Comparison of ENCODE assay signal across 8 mouse cellular contexts in the genomic region with DNA sequence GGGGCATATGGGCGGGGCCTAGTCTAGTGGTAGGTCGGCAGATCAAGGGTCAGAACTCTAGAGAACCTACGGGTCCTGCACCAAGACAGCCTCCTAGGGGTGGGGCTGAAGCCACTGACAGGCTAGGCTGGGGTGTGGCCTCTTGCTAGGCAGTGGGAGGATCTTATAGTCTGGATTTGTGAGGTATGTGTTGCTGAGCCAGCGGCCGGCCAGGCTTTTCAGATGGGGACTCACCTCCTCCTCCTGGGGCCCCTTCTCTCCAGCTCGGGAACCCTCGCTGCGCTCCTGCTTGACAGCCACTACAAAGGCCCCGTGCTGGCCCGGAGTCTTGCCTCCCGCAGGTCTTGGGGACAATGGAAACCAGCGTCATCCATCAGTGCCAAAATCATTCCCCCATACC. TPM values are rescaled to one million over a fixed set of nuclear protein-coding genes. Genes with fewer than 3 reads are reported as not detected.
A peak's percentile ranks its signal among the peaks of the same experiment; 100 is the strongest.
DNase-seq lines count a peak whose midpoint lies in the region; ATAC-seq lines count a peak whose summit lies in the region.

No protein-coding gene starts in this region.

- peak overlapping the region; percentile 90 for H3K9ac ChIP-seq in heart, embryonic 15.5 days
- H3K9ac ChIP-seq in midbrain, embryonic 11.5 days (ENCODE audit: low read length): peak overlapping the region; percentile 90

- H3K4me2 ChIP-seq in heart, embryonic 15.5 days: peak overlapping the region; percentile 73
- peak overlapping the region; percentile 92 for H3K4me2 ChIP-seq in midbrain, embryonic 11.5 days

- H3K9me3 ChIP-seq in heart, embryonic 15.5 days (replicated peaks): no peaks in the 10 kb centered on the region
- no peaks in the 10 kb centered on the region for H3K9me3 ChIP-seq in midbrain, embryonic 11.5 days (ENCODE audit: control insufficient read depth, low read length)

- WGBS in heart, embryonic 15.5 days: 6% methylated on average over 12 of the region's 12 CpGs
- 3% methylated on average over 12 of the region's 12 CpGs for WGBS in midbrain, embryonic 11.5 days

- peak overlapping the region; percentile 73 for H3K4me3 ChIP-seq in heart, embryonic 15.5 days
- peak overlapping the region; percentile 92 for H3K4me3 ChIP-seq in midbrain, embryonic 11.5 days (ENCODE audit: low read depth, low read length)

- peak; percentile 72 for DNase-seq in embryo, embryonic 10 days (ENCODE audit: low spot score)
- no peak for DNase-seq in embryo, embryonic 11 days
- peak; percentile 70 for DNase-seq in adrenal gland, postnatal 14 days
- DNase-seq in kidney, postnatal 36 days: peak; percentile 76 to 78
- DNase-seq in midbrain, embryonic 11.5 days (ENCODE audit: low spot score, missing footprints): peak; percentile 87
- no peak for DNase-seq in right cerebral cortex, postnatal 10 days (ENCODE audit: low spot score in 2 of 2)
- DNase-seq in layer of hippocampus, postnatal 10 days (ENCODE audit: low spot score in 2 of 2): no peak

- peaks cover 21% of the 10 kb centered on the region; the same call in 1 of the 2 replicates for H3K36me3 ChIP-seq in heart, embryonic 15.5 days
- no peaks in the 10 kb centered on the region for H3K36me3 ChIP-seq in midbrain, embryonic 11.5 days (ENCODE audit: control insufficient read depth, insufficient read depth, low read length)

- peak overlapping the region; percentile 58 for H3K27ac ChIP-seq in heart, embryonic 15.5 days
- H3K27ac ChIP-seq in midbrain, embryonic 11.5 days (ENCODE audit: low read depth, low read length): no peak overlapping the region

- H3K4me1 ChIP-seq in heart, embryonic 15.5 days (replicated peaks): peaks cover 51% of the 10 kb centered on the region
- peaks cover 25% of the 10 kb centered on the region for H3K4me1 ChIP-seq in midbrain, embryonic 11.5 days (ENCODE audit: control insufficient read depth, insufficient read depth, low read length)

- H3K27me3 ChIP-seq in heart, embryonic 15.5 days: no peaks in the 10 kb centered on the region
- peaks cover 14% of the 10 kb centered on the region for H3K27me3 ChIP-seq in midbrain, embryonic 11.5 days (ENCODE audit: control insufficient read depth, insufficient read depth, low read length)

- 0 out of 2 replicates have a peak, but pooled peaks have one; percentile 14 for ATAC-seq in heart, embryonic 15.5 days (replicated peaks; ENCODE audit: insufficient number of reproducible peaks, insufficient read depth, low FRiP score, low read depth)
- no peak for ATAC-seq in midbrain, embryonic 11.5 days (ENCODE audit: low FRiP score)

RNA-seq across cellular contexts. Expression of a gene that starts 1.1 kb away (rescaled TPM):
- total RNA-seq in adrenal gland, postnatal 14 days (2021): 83.0 and 90.1 TPM in 2 replicates
- polyA plus RNA-seq in heart, embryonic 15.5 days (2015; fragmentation: Nextera tagmentation; extraction: Ambion mirVana): 82.8 and 83.4 TPM in 2 replicates
- 89.1 and 97.7 TPM in 2 replicates for polyA plus RNA-seq in midbrain, embryonic 11.5 days (2014; fragmentation: Nextera tagmentation; extraction: Ambion mirVana)
- 10 to 100 TPM; 25.1 to 30.9 TPM for total RNA-seq in layer of hippocampus, postnatal 10 days (2021)

RNA-seq across cellular contexts. Expression of a gene that starts 6.1 kb away (rescaled TPM):
- 4.6 and 5.1 TPM in 2 replicates for total RNA-seq in adrenal gland, postnatal 14 days (2021)
- 0.04 TPM in 1 of 2 replicates, not detected in the other for polyA plus RNA-seq in heart, embryonic 15.5 days (2015; fragmentation: Nextera tagmentation; extraction: Ambion mirVana)
- 0.04 TPM in 1 of 2 replicates, not detected in the other for polyA plus RNA-seq in midbrain, embryonic 11.5 days (2014; fragmentation: Nextera tagmentation; extraction: Ambion mirVana)
- total RNA-seq in layer of hippocampus, postnatal 10 days (2021): 1 to 10 TPM in 1 of 2 experiments, under 1 TPM in 1; 0.94 to 1.2 TPM

RNA-seq across cellular contexts. Expression of a gene that starts 8.1 kb away (rescaled TPM):
- 15.2 and 16.3 TPM in 2 replicates for total RNA-seq in adrenal gland, postnatal 14 days (2021)
- 11.7 and 22.3 TPM in 2 replicates for polyA plus RNA-seq in heart, embryonic 15.5 days (2015; fragmentation: Nextera tagmentation; extraction: Ambion mirVana)
- 2.8 and 4.4 TPM in 2 replicates for polyA plus RNA-seq in midbrain, embryonic 11.5 days (2014; fragmentation: Nextera tagmentation; extraction: Ambion mirVana)
- total RNA-seq in layer of hippocampus, postnatal 10 days (2021): 10 to 100 TPM; 37.0 to 40.8 TPM

RNA-seq across cellular contexts. Expression of a gene that starts 16.5 kb away (rescaled TPM):
- total RNA-seq in adrenal gland, postnatal 14 days (2021): 2.0 and 2.1 TPM in 2 replicates
- polyA plus RNA-seq in heart, embryonic 15.5 days (2015; fragmentation: Nextera tagmentation; extraction: Ambion mirVana): 0.81 and 2.2 TPM in 2 replicates
- 0.12 TPM in 1 of 2 replicates, not detected in the other for polyA plus RNA-seq in midbrain, embryonic 11.5 days (2014; fragmentation: Nextera tagmentation; extraction: Ambion mirVana)
- total RNA-seq in layer of hippocampus, postnatal 10 days (2021): under 1 TPM; 0.57 to 0.74 TPM

RNA-seq across cellular contexts. Expression of a gene that starts 20.6 kb away (rescaled TPM):
- 38.6 and 47.0 TPM in 2 replicates for total RNA-seq in adrenal gland, postnatal 14 days (2021)
- polyA plus RNA-seq in heart, embryonic 15.5 days (2015; fragmentation: Nextera tagmentation; extraction: Ambion mirVana): 11.3 and 17.9 TPM in 2 replicates
- polyA plus RNA-seq in midbrain, embryonic 11.5 days (2014; fragmentation: Nextera tagmentation; extraction: Ambion mirVana): 2.4 and 2.6 TPM in 2 replicates
- 1 to 10 TPM; 1.9 to 2.9 TPM for total RNA-seq in layer of hippocampus, postnatal 10 days (2021)

Comparison
In these comparisons a context has a peak if more than half of its experiments do, and no peak if none do; other contexts are left out.
1. DNase-seq: peak in embryo, embryonic 10 days (single experiment), adrenal gland, postnatal 14 days (single experiment), kidney, postnatal 36 days (2 of 2) and midbrain, embryonic 11.5 days (single experiment); none in embryo, embryonic 11 days (single experiment), right cerebral cortex, postnatal 10 days (0 of 2) and layer of hippocampus, postnatal 10 days (0 of 2).